Mouse (Mus musculus): ENCODE results near the gene Spata46. TPM values are rescaled to one million over a fixed set of nuclear protein-coding genes. Genes with fewer than 3 reads are reported as not detected.

Spata46 gene
- polyA plus RNA-seq, 1 experiment: not detected

DNA sequence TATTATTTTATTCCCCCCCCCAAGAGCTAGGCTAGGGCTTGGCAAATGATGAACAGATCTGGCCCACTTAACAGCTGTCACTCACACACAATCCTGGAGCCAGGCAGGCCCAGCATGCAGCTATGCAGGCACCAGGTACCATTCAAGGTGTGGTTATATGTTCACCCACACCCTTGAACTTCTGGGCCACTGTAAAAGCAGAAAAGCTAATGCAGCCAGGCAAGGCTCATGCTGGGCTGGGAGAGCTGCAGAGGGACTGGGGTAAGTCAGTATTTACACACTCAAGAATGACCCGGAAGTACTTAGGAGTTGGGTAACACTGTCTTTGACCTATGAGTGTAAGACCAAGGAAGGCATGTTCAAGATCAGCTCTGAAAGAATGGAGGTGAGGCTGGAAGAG lies 15.7 kb downstream of the Spata46 start:
- Histone ChIP-seq H3K27me3 (ENCODE audit: control insufficient read depth, insufficient read depth, low read length, poor library complexity, severe bottlenecking) (no peaks in the 10 kb centered on the region), H3K27ac (ENCODE audit: insufficient read depth, low read length) (no peak overlapping the region), H3K9me3 (replicated peaks; ENCODE audit: control insufficient read depth, insufficient read depth, low read length, poor library complexity, severe bottlenecking) (no peaks in the 10 kb centered on the region), H3K36me3 (ENCODE audit: control insufficient read depth, insufficient read depth, low read length, poor library complexity, severe bottlenecking) (no peaks in the 10 kb centered on the region), H3K9ac (ENCODE audit: low read depth, poor library complexity, severe bottlenecking) (no peak overlapping the region), H3K4me1 (ENCODE audit: control insufficient read depth, insufficient read depth, low read length) (no peaks in the 10 kb centered on the region), H3K4me3 (ENCODE audit: low read depth, low read length) (no peak overlapping the region)
- TF ChIP-seq POLR2A (IDR thresholded peaks at IDR 0.05; ENCODE audit: insufficient read depth, low read length): no peak
- TF ChIP-seq CTCF (IDR thresholded peaks at IDR 0.05; ENCODE audit: low read depth, low read length): no peak
- TF ChIP-seq EP300 (IDR thresholded peaks at IDR 0.05; ENCODE audit: insufficient read depth, low read depth, low read length): no peak

GRCm38 (mm10) chr1:170325277-170325676 lies 16.7 kb downstream of the Spata46 start:
- Histone ChIP-seq H3K9ac (ENCODE audit: low read depth, poor library complexity, severe bottlenecking) (no peak overlapping the region), H3K27me3 (ENCODE audit: control insufficient read depth, insufficient read depth, low read length, poor library complexity, severe bottlenecking) (no peaks in the 10 kb centered on the region), H3K4me3 (ENCODE audit: low read depth, low read length) (no peak overlapping the region), H3K9me3 (replicated peaks; ENCODE audit: control insufficient read depth, insufficient read depth, low read length, poor library complexity, severe bottlenecking) (no peaks in the 10 kb centered on the region), H3K27ac (ENCODE audit: insufficient read depth, low read length) (no peak overlapping the region), H3K4me1 (ENCODE audit: control insufficient read depth, insufficient read depth, low read length) (no peaks in the 10 kb centered on the region), H3K36me3 (ENCODE audit: control insufficient read depth, insufficient read depth, low read length, poor library complexity, severe bottlenecking) (no peaks in the 10 kb centered on the region)
- TF ChIP-seq CTCF (IDR thresholded peaks at IDR 0.05; ENCODE audit: low read depth, low read length) (no peak), EP300 (IDR thresholded peaks at IDR 0.05; ENCODE audit: insufficient read depth, low read depth, low read length) (no peak), POLR2A (IDR thresholded peaks at IDR 0.05; ENCODE audit: insufficient read depth, low read length) (no peak)

DNA sequence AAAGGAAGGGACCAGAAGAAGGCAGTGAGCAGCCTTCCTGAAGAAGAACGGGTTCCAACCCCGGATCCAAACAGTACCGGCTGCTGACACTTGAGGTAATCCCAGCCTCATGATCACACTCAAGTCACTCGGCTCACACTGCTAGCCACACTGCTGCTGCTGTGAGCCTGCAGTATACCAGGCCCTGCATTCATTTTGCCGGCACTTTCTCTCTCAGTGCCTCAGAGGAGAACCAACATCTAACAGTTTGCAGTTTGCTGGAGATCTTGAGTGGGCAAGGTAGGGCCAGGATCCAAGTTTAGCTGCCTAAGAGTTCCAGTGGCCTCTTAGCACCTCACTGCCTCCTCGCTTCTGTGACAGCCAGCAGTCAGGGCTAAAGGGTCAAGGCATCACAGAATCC lies 23.3 kb downstream of the Spata46 start:
- no peak overlapping the region for H3K27ac ChIP-seq (ENCODE audit: insufficient read depth, low read length)
- no peaks in the 10 kb centered on the region for H3K36me3 ChIP-seq (ENCODE audit: control insufficient read depth, insufficient read depth, low read length, poor library complexity, severe bottlenecking)
- H3K4me3 ChIP-seq (ENCODE audit: low read depth, low read length): no peak overlapping the region
- no peak for TF ChIP-seq EP300 (IDR thresholded peaks at IDR 0.05; ENCODE audit: insufficient read depth, low read depth, low read length)
- TF ChIP-seq POLR2A (IDR thresholded peaks at IDR 0.05; ENCODE audit: insufficient read depth, low read length): no peak
- no peak for TF ChIP-seq CTCF (IDR thresholded peaks at IDR 0.05; ENCODE audit: low read depth, low read length)
- H3K27me3 ChIP-seq (ENCODE audit: control insufficient read depth, insufficient read depth, low read length, poor library complexity, severe bottlenecking): no peaks in the 10 kb centered on the region
- H3K4me1 ChIP-seq (ENCODE audit: control insufficient read depth, insufficient read depth, low read length): no peaks in the 10 kb centered on the region
- no peaks in the 10 kb centered on the region for H3K9me3 ChIP-seq (replicated peaks; ENCODE audit: control insufficient read depth, insufficient read depth, low read length, poor library complexity, severe bottlenecking)
- no peak overlapping the region for H3K9ac ChIP-seq (ENCODE audit: low read depth, poor library complexity, severe bottlenecking)

DNA sequence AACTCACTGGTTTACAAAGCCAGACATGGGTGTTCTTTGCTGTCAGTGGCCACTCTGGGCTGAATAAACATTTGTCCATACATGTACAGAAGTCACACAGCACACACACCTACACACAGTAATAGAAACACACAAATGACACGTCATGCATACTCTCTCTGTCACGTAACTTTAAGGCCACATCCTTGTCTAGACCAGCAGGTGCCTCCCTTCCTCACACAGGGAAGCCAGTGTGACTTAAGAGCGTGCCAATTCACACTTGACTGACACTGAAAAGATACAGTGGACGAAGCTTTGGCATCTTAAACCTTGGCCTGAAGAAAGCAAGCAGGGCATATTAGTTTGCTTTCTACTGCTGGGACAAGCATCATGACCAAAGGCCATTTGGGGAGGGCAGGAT lies 24.2 kb downstream of the Spata46 start:
- Histone ChIP-seq H3K27ac (ENCODE audit: insufficient read depth, low read length) (no peak overlapping the region), H3K4me1 (ENCODE audit: control insufficient read depth, insufficient read depth, low read length) (no peaks in the 10 kb centered on the region), H3K36me3 (ENCODE audit: control insufficient read depth, insufficient read depth, low read length, poor library complexity, severe bottlenecking) (no peaks in the 10 kb centered on the region), H3K9ac (ENCODE audit: low read depth, poor library complexity, severe bottlenecking) (no peak overlapping the region), H3K4me3 (ENCODE audit: low read depth, low read length) (no peak overlapping the region), H3K27me3 (ENCODE audit: control insufficient read depth, insufficient read depth, low read length, poor library complexity, severe bottlenecking) (no peaks in the 10 kb centered on the region), H3K9me3 (replicated peaks; ENCODE audit: control insufficient read depth, insufficient read depth, low read length, poor library complexity, severe bottlenecking) (no peaks in the 10 kb centered on the region)
- TF ChIP-seq CTCF (IDR thresholded peaks at IDR 0.05; ENCODE audit: low read depth, low read length) (no peak), EP300 (IDR thresholded peaks at IDR 0.05; ENCODE audit: insufficient read depth, low read depth, low read length) (no peak), POLR2A (IDR thresholded peaks at IDR 0.05; ENCODE audit: insufficient read depth, low read length) (no peak)

- H3K4me1 ChIP-seq (ENCODE audit: control insufficient read depth, insufficient read depth, low read length): no peaks in the 10 kb centered on the region
- no peak overlapping the region for H3K4me3 ChIP-seq (ENCODE audit: low read depth, low read length)
- H3K27me3 ChIP-seq (ENCODE audit: control insufficient read depth, insufficient read depth, low read length, poor library complexity, severe bottlenecking): no peaks in the 10 kb centered on the region
Measured at GRCm38 (mm10) chr1:170339943-170340342, 31.3 kb downstream of the Spata46 start.

GRCm38 (mm10) chr1:170343081-170343480 lies 34.5 kb downstream of the Spata46 start:
- no peak overlapping the region for H3K4me3 ChIP-seq (ENCODE audit: low read depth, low read length)
- no peaks in the 10 kb centered on the region for H3K27me3 ChIP-seq (ENCODE audit: control insufficient read depth, insufficient read depth, low read length, poor library complexity, severe bottlenecking)
- no peak for TF ChIP-seq CTCF (IDR thresholded peaks at IDR 0.05; ENCODE audit: low read depth, low read length)
- no peak for TF ChIP-seq POLR2A (IDR thresholded peaks at IDR 0.05; ENCODE audit: insufficient read depth, low read length)
- no peak for TF ChIP-seq EP300 (IDR thresholded peaks at IDR 0.05; ENCODE audit: insufficient read depth, low read depth, low read length)
- no peak overlapping the region for H3K27ac ChIP-seq (ENCODE audit: insufficient read depth, low read length)
- H3K4me1 ChIP-seq (ENCODE audit: control insufficient read depth, insufficient read depth, low read length): no peaks in the 10 kb centered on the region
- no peak overlapping the region for H3K9ac ChIP-seq (ENCODE audit: low read depth, poor library complexity, severe bottlenecking)
- no peaks in the 10 kb centered on the region for H3K36me3 ChIP-seq (ENCODE audit: control insufficient read depth, insufficient read depth, low read length, poor library complexity, severe bottlenecking)
- no peaks in the 10 kb centered on the region for H3K9me3 ChIP-seq (replicated peaks; ENCODE audit: control insufficient read depth, insufficient read depth, low read length, poor library complexity, severe bottlenecking)

More at GRCm38 (mm10) chr1:170339943-170340342, 31.3 kb downstream of the Spata46 start:
- Histone ChIP-seq H3K9me3 (replicated peaks; ENCODE audit: control insufficient read depth, insufficient read depth, low read length, poor library complexity, severe bottlenecking) (no peaks in the 10 kb centered on the region), H3K36me3 (ENCODE audit: control insufficient read depth, insufficient read depth, low read length, poor library complexity, severe bottlenecking) (no peaks in the 10 kb centered on the region), H3K27ac (ENCODE audit: insufficient read depth, low read length) (no peak overlapping the region), H3K9ac (ENCODE audit: low read depth, poor library complexity, severe bottlenecking) (no peak overlapping the region)
- TF ChIP-seq EP300 (IDR thresholded peaks at IDR 0.05; ENCODE audit: insufficient read depth, low read depth, low read length) (no peak), POLR2A (IDR thresholded peaks at IDR 0.05; ENCODE audit: insufficient read depth, low read length) (no peak), CTCF (IDR thresholded peaks at IDR 0.05; ENCODE audit: low read depth, low read length) (no peak)
